Comparison of ENCODE assay signal across 15 mouse cellular contexts in genomic region chr13:115206723-115207122, GRCm38 (mm10).
"Had no signal": no experiment of that assay in that cellular context is flagged by ENCODE, and none has a peak within 500 bp of the region (broad histone marks: within the 10 kb centered on the region; RNA-seq: fewer than 3 reads in every experiment).

No protein-coding gene starts in this region.

- ATAC-seq: liver, postnatal 0 days; lung, postnatal 0 days; midbrain, embryonic 13.5 days; midbrain, embryonic 15.5 days had no signal

- DNase-seq: liver, postnatal 0 days; lung, adult 2 months; lung, postnatal 14 days; lung, postnatal 36 days; right cerebral cortex, postnatal 14 days; thymus, adult 18-20 months; thymus, postnatal 14 days; thymus, postnatal 36 days had no signal

- H3K27me3 ChIP-seq: lung, embryonic 15.5 days; megakaryocyte, embryonic 14.5 days; midbrain, embryonic 13.5 days; midbrain, embryonic 15.5 days; neural tube, embryonic 12.5 days; stomach, embryonic 15.5 days had no signal
